Mouse (Mus musculus) brain, embryonic 14.5 days (tissue): ENCODE results near the gene Fam214a.

Experiments
- CTCF ChIP-seq: fragments of 200-500 bp; IDR thresholded peaks from 2 replicates; pipeline ENCODE4 v1.5.1; 2012; ENCODE audit warnings: inconsistent platforms, mild to moderate bottlenecking, moderate library complexity, borderline replicate concordance; ENCODE audit not compliant: insufficient read depth, insufficient read length; ENCODE audit errors: extremely low read depth
- POLR2A ChIP-seq: fragments of 200-500 bp; IDR thresholded peaks from 2 replicates; pipeline ENCODE4 v1.6.1; 2012; ENCODE audit warnings: mild to moderate bottlenecking, inconsistent platforms, borderline replicate concordance; ENCODE audit not compliant: poor library complexity, insufficient read depth, insufficient read length, severe bottlenecking; ENCODE audit errors: extremely low read depth

DNA sequence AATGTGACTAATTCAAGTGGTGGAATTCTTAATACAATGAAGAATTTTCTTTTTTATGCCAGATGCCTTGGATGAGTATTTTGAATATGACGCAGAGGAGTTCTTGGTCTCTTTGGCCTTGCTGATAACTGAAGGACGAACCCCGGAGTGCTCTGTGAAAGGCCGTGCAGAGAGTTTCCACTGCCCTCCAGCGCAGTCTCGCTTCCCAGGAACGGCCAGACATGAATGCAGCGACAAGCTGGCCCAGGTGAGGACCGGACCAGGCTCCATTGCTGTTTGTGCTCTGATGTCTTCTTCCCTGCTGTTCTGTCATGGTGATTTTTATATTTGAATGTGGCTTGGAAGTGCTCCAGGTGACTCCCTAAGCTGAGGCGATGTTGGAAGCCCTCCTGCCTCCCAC, 51.5 kb downstream of the Fam214a start:
- TF ChIP-seq CTCF = no peak
- TF ChIP-seq POLR2A = no peak
